ENCODE assay signal across 8 mouse cellular contexts in genomic region chr2:164460745-164461551, GRCm38 (mm10). TPM values are rescaled to one million over a fixed set of nuclear protein-coding genes. Genes with fewer than 3 reads are reported as not detected.
DNase-seq lines count a peak whose midpoint lies in the region; ATAC-seq and TF ChIP-seq lines count a peak whose summit lies in the region.

Gm20458 (plus strand) TSS chr2:164460967.

- peak; percentile 100 for DNase-seq in brain, embryonic 14.5 days (ENCODE audit: low read depth)
- peak; percentile 95 for DNase-seq in liver, adult 2 months (ENCODE audit: extremely low read depth, low read depth, low spot score)
- DNase-seq in splenic B cell, adult 2 months (ENCODE audit: low read depth, low spot score): peak; percentile 97

- no peaks in the 10 kb centered on the region for H3K9me3 ChIP-seq in erythroblast, embryonic 14.5 days (ENCODE audit: control insufficient read depth, low read length)
- no peaks in the 10 kb centered on the region for H3K9me3 ChIP-seq in heart, embryonic 11.5 days (replicated peaks; ENCODE audit: control insufficient read depth, low read length)
- H3K9me3 ChIP-seq in kidney, embryonic 16.5 days (ENCODE audit: low read length): no peaks in the 10 kb centered on the region

- H3K36me3 ChIP-seq in C2C12 (ENCODE audit: control insufficient read depth, insufficient read depth) (peaks cover 33% of the 10 kb centered on the region), myocyte (ENCODE audit: control insufficient read depth, insufficient read depth) (peaks cover 18% of the 10 kb centered on the region)
- peaks cover 34% of the 10 kb centered on the region for H3K36me3 ChIP-seq in erythroblast, embryonic 14.5 days (ENCODE audit: control insufficient read depth)
- H3K36me3 ChIP-seq in heart, embryonic 11.5 days (ENCODE audit: control insufficient read depth, insufficient read depth, low read length): peaks cover 4% of the 10 kb centered on the region
- peaks cover 11% of the 10 kb centered on the region; the same call in 1 of the 2 replicates for H3K36me3 ChIP-seq in kidney, embryonic 16.5 days (ENCODE audit: insufficient read depth, low read length)
- H3K36me3 ChIP-seq in liver, adult 2 months (ENCODE audit: control insufficient read depth, insufficient read depth, low read length): peaks cover 4% of the 10 kb centered on the region; the same call in 1 of the 2 replicates
- H3K36me3 ChIP-seq in splenic B cell, adult 2 months (ENCODE audit: control insufficient read depth, insufficient read depth, low read length, poor library complexity, severe bottlenecking): peaks cover 5% of the 10 kb centered on the region; the same call in 1 of the 2 replicates

- TF ChIP-seq CTCF in C2C12 (IDR thresholded peaks at IDR 0.05; ENCODE audit: control insufficient read depth, insufficient read depth, insufficient read length): no peak
- TF ChIP-seq CTCF in brain, embryonic 14.5 days (IDR thresholded peaks at IDR 0.05; ENCODE audit: borderline replicate concordance, extremely low read depth, insufficient read depth, insufficient read length): peak; percentile 82
- TF ChIP-seq CTCF in liver, adult 2 months (IDR thresholded peaks at IDR 0.05; ENCODE audit: low read depth, low read length): peak; percentile 64

- H3K79me2 ChIP-seq in C2C12 (ENCODE audit: control insufficient read depth, insufficient read depth) (peaks cover 33% of the 10 kb centered on the region), myocyte (ENCODE audit: control insufficient read depth, insufficient read depth) (peaks cover 11% of the 10 kb centered on the region)
- H3K79me2 ChIP-seq in liver, adult 2 months (ENCODE audit: control insufficient read depth, insufficient read depth, low read length): peaks cover 6% of the 10 kb centered on the region; the same call in 1 of the 2 replicates

- peak within 1 kb of the TSS; percentile 89 for H3K4me2 ChIP-seq in heart, embryonic 11.5 days
- peak within 1 kb of the TSS; percentile 75 for H3K4me2 ChIP-seq in kidney, embryonic 16.5 days (replicated peaks; ENCODE audit: low read depth, low read length)
- H3K4me2 ChIP-seq in myocyte (ENCODE audit: low read depth): peak within 1 kb of the TSS; percentile 97

- H3K4me3 ChIP-seq in C2C12 (ENCODE audit: insufficient read depth, poor library complexity, severe bottlenecking) (peak within 1 kb of the TSS; percentile 74), myocyte (peak within 1 kb of the TSS; percentile 50)
- peak within 1 kb of the TSS; percentile 76 for H3K4me3 ChIP-seq in erythroblast, embryonic 14.5 days (replicated peaks)
- peak within 1 kb of the TSS; percentile 92 for H3K4me3 ChIP-seq in heart, embryonic 11.5 days (ENCODE audit: low read depth, low read length)
- peak within 1 kb of the TSS; percentile 91 for H3K4me3 ChIP-seq in kidney, embryonic 16.5 days (ENCODE audit: low read length)
- peak within 1 kb of the TSS; percentile 95 for H3K4me3 ChIP-seq in liver, adult 2 months (ENCODE audit: insufficient read depth, low read depth, low read length)

- peak within 1 kb of the TSS; percentile 83 for H3K27ac ChIP-seq in heart, embryonic 11.5 days (ENCODE audit: low read depth, low read length)
- peak within 1 kb of the TSS; percentile 83 for H3K27ac ChIP-seq in kidney, embryonic 16.5 days (ENCODE audit: low read length)
- H3K27ac ChIP-seq in liver, adult 2 months (replicated peaks; ENCODE audit: insufficient read depth, low read depth, low read length): peak within 1 kb of the TSS; percentile 90

- H3K79me3 ChIP-seq in C2C12 (ENCODE audit: low read depth): peaks cover 20% of the 10 kb centered on the region

- peak within 1 kb of the TSS; percentile 81 for H3K9ac ChIP-seq in heart, embryonic 11.5 days (ENCODE audit: low read depth, low read length)
- H3K9ac ChIP-seq in kidney, embryonic 16.5 days (replicated peaks; ENCODE audit: low read length): peak within 1 kb of the TSS; percentile 83
- H3K9ac ChIP-seq in liver, adult 2 months (ENCODE audit: low read depth, low read length): peak within 1 kb of the TSS; percentile 89

- under 1% methylated on average over 72 of the region's 79 CpGs for WGBS in heart, embryonic 11.5 days (ENCODE audit: insufficient replicate concordance)
- whole genome bisulfite sequencing in kidney, embryonic 16.5 days: under 1% methylated on average over 64 of the region's 79 CpGs
- under 1% methylated on average over 79 of the region's 79 CpGs for WGBS in liver, adult 2 months

- peak; percentile 8; the same call in 1 of the 2 replicates for TF ChIP-seq POLR2A in brain, embryonic 14.5 days (IDR thresholded peaks at IDR 0.05; ENCODE audit: borderline replicate concordance, extremely low read depth, insufficient read depth, insufficient read length, poor library complexity, severe bottlenecking)
- TF ChIP-seq POLR2A in liver, adult 2 months (IDR thresholded peaks at IDR 0.05; ENCODE audit: extremely low read depth, insufficient read depth, low read length): peak; percentile 67
- peak; percentile 82 for TF ChIP-seq POLR2A in myocyte (IDR thresholded peaks at IDR 0.05; ENCODE audit: insufficient read length, low read depth)

- peak within 1 kb of the TSS; percentile 88 for H3ac ChIP-seq in C2C12 (ENCODE audit: control insufficient read depth, insufficient read length, low read depth)
- H3ac ChIP-seq in myocyte (ENCODE audit: control insufficient read depth, insufficient read length): peak within 1 kb of the TSS; percentile 73

- peak; percentile 95 for ATAC-seq in heart, embryonic 11.5 days (replicated peaks; ENCODE audit: insufficient number of reproducible peaks, low FRiP score, low TSS enrichment)
- ATAC-seq in kidney, embryonic 16.5 days (ENCODE audit: low FRiP score, low TSS enrichment): peak; percentile 98

- H3K4me1 ChIP-seq in erythroblast, embryonic 14.5 days (ENCODE audit: control insufficient read depth): peaks cover 34% of the 10 kb centered on the region
- H3K4me1 ChIP-seq in heart, embryonic 11.5 days (ENCODE audit: control insufficient read depth, insufficient read depth, low read length): peaks cover 15% of the 10 kb centered on the region
- H3K4me1 ChIP-seq in kidney, embryonic 16.5 days (ENCODE audit: insufficient read depth, low read length): peaks cover 21% of the 10 kb centered on the region
- peaks cover 18% of the 10 kb centered on the region for H3K4me1 ChIP-seq in liver, adult 2 months (ENCODE audit: control insufficient read depth, insufficient read depth, low read length)

- H3K27me3 ChIP-seq in C2C12 (ENCODE audit: control insufficient read depth, insufficient read depth, insufficient read length): no peaks in the 10 kb centered on the region
- peaks cover 8% of the 10 kb centered on the region for H3K27me3 ChIP-seq in erythroblast, embryonic 14.5 days (ENCODE audit: control insufficient read depth)
- H3K27me3 ChIP-seq in heart, embryonic 11.5 days (ENCODE audit: control insufficient read depth, insufficient read depth, low read length): no peaks in the 10 kb centered on the region
- H3K27me3 ChIP-seq in kidney, embryonic 16.5 days (ENCODE audit: insufficient read depth, low read length): no peaks in the 10 kb centered on the region
- H3K27me3 ChIP-seq in liver, adult 2 months (ENCODE audit: control insufficient read depth, insufficient read depth, low read length): no peaks in the 10 kb centered on the region
- H3K27me3 ChIP-seq in myocyte (ENCODE audit: control insufficient read depth, insufficient read depth, insufficient read length): no peaks in the 10 kb centered on the region
- no peaks in the 10 kb centered on the region for H3K27me3 ChIP-seq in splenic B cell, adult 2 months (ENCODE audit: control insufficient read depth, insufficient read depth, low read length, poor library complexity, severe bottlenecking)

TF ChIP-seq in C2C12, 6 proteins besides CTCF, POLR2A, EP300 and RAD21:
- TF ChIP-seq MAX (IDR thresholded peaks at IDR 0.05): peak; percentile 61
- no peak for TF ChIP-seq USF1 (IDR thresholded peaks at IDR 0.05; ENCODE audit: low read depth)

TF ChIP-seq in myocyte, 11 proteins besides CTCF, POLR2A, EP300 and RAD21:
- TF ChIP-seq USF1 (IDR thresholded peaks at IDR 0.05; ENCODE audit: low read depth) (no peak), MYOD1 (IDR thresholded peaks at IDR 0.05; ENCODE audit: control insufficient read depth in 1 of 3, insufficient read length in 2 of 3, low read depth in 2 of 3) (no peak), TCF12 (IDR thresholded peaks at IDR 0.05; ENCODE audit: insufficient read depth, poor library complexity, severe bottlenecking) (no peak), E2F4 (IDR thresholded peaks at IDR 0.05; ENCODE audit: insufficient read depth) (no peak), SRF (IDR thresholded peaks at IDR 0.05; ENCODE audit: control insufficient read depth, insufficient read length, low read depth) (peak; percentile 60), MYOG (IDR thresholded peaks at IDR 0.05; ENCODE audit: control insufficient read depth in 1 of 3, insufficient read depth in 1 of 3, insufficient read length in 2 of 3, low read depth in 2 of 3) (peak in 1 of 3 experiments; percentile 10), REST (IDR thresholded peaks at IDR 0.05; ENCODE audit: insufficient read depth, insufficient read length) (no peak), TCF3 (IDR thresholded peaks at IDR 0.05; ENCODE audit: insufficient read length, low read depth) (no peak), MAX (IDR thresholded peaks at IDR 0.05; ENCODE audit: low read depth) (no peak), POLR2AphosphoS2 (IDR thresholded peaks at IDR 0.05; ENCODE audit: insufficient read length, low read depth) (peak; percentile 61), CEBPB (IDR thresholded peaks at IDR 0.05; ENCODE audit: insufficient read depth, poor library complexity, severe bottlenecking) (no peak)
TF ChIP-seq in myocyte: peak in this region for 3.

RNA-seq across cellular contexts. Expression of gene Gm20458, which starts in this region (rescaled TPM):
- polyA plus RNA-seq in C2C12 (2012; fragmentation: generic; extraction: Trizol): 29.7 TPM
- 8.0 and 10.2 TPM in 2 replicates for polyA plus RNA-seq in brain, embryonic 14.5 days (2012; rRNA removed)
- not detected in 2 replicates for polyA plus RNA-seq in erythroblast, embryonic 14.5 days (2012)
- 4.8 and 8.4 TPM in 2 replicates for polyA plus RNA-seq in heart, embryonic 11.5 days (2014; fragmentation: Nextera tagmentation; extraction: Ambion mirVana)
- 8.1 and 14.0 TPM in 2 replicates for polyA plus RNA-seq in kidney, embryonic 16.5 days (2015; fragmentation: Nextera tagmentation; extraction: Ambion mirVana)
- 0.46 TPM in 1 of 2 replicates, not detected in the other for total RNA-seq in liver, adult 2 months (2014; rRNA removed)
- polyA plus RNA-seq in liver, adult 2 months (2012; rRNA removed): 11.7 and 14.2 TPM in 2 replicates
- 31.6 TPM for polyA plus RNA-seq in myocyte (2012; fragmentation: generic; extraction: Trizol)

Comparison
In these comparisons a context has a peak if more than half of its experiments do, and no peak if none do; other contexts are left out.
1. Peak in every context shown above with its lines: DNase-seq, ATAC-seq, H3K4me3 ChIP-seq and H3K27ac ChIP-seq.
2. POLR2A ChIP-seq: peak in every context shown above with its lines; median percentile 82 in myocyte; 67 in liver, adult 2 months; 8 in brain, embryonic 14.5 days.